Mouse (Mus musculus) CH12.LX (cell line): ENCODE measurements around the gene Slc43a1.

Experiments used
- CTCF ChIP-seq, 2 experiments: IDR thresholded peaks in 1 of 2; conservative IDR thresholded peaks in 1 of 2; 2 replicates each; pipeline ENCODE4 v1.5.1; 2011 to 2012; ENCODE audit warnings: low read depth in 2 of 2, low read length in 2 of 2, improper control_type of control experiment in 1 of 2, inconsistent platforms in 1 of 2, mild to moderate bottlenecking in 1 of 2, moderate library complexity in 1 of 2
- POLR2A ChIP-seq: IDR thresholded peaks from 2 replicates; pipeline ENCODE4 v1.6.1; 2011; ENCODE audit warnings: low read depth, mild to moderate bottlenecking, improper control_type of control experiment, low read length
- POLR2AphosphoS2 ChIP-seq: IDR thresholded peaks from 2 replicates; pipeline ENCODE4 v1.6.1; 2011; ENCODE audit warnings: low read depth, low read length, improper control_type of control experiment
- SIN3A ChIP-seq: IDR thresholded peaks from 2 replicates; pipeline ENCODE4 v1.6.1; 2012; ENCODE audit warnings: low read length, improper control_type of control experiment, inconsistent platforms
- ZMIZ1 ChIP-seq: IDR thresholded peaks from 2 replicates; pipeline ENCODE4 v1.6.1; 2012; ENCODE audit warnings: low read depth, mild to moderate bottlenecking, inconsistent platforms, low read length, improper control_type of control experiment

DNA sequence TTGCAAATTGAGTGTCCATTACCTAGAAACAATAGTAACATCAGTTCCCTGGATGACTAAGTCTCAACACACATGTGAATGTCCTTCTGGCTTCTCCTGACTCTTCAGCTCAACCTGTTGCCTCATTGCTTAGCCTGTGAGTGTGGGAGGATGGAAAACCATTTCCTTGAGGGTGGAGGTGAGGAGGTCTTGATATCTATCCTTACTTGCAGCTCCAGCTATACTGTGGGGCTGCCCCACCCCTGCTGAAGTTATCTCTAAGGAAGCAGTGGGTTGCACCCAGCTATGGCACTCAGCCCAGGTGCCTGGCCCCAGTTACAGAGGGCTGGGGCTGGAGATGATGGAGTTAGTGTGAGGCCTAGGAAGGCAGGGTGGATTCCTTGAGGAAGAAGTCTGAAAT lies 3.3 kb downstream of the Slc43a1 start:
- TF ChIP-seq CTCF (conservative IDR thresholded peaks at IDR 0.05 in 1 of 2, IDR thresholded peaks at IDR 0.05 in 1 of 2; ENCODE audit: low read depth in 2 of 2, low read length in 2 of 2) = no peak
- no peak for TF ChIP-seq POLR2A
- TF ChIP-seq SIN3A = no peak
- TF ChIP-seq POLR2AphosphoS2 = no peak
- TF ChIP-seq ZMIZ1 = no peak
